Mouse (Mus musculus) intestine, embryonic 15.5 days (tissue): ENCODE data around the gene Hck. TPM values are rescaled to one million over a fixed set of nuclear protein-coding genes. Genes with fewer than 3 reads are reported as not detected.

Experiments
- ATAC-seq: fragments of 200-750 bp; cut with Nextera tagmentation; 2 replicates; pipeline ENCODE4 v1.8.0; 2017; ENCODE audit warnings: moderate TSS enrichment, moderate library complexity
- H3K27ac ChIP-seq: fragments of 300-500 bp; sonication (generic); 2 replicates; pipeline ENCODE4 v1.5.1; 2015; ENCODE audit warnings: mild to moderate bottlenecking, inconsistent platforms
- H3K27me3 ChIP-seq: fragments of 300-500 bp; sonication (generic); replicated peaks from 2 replicates; pipeline ENCODE4 v1.6.1; 2015; ENCODE audit warnings: inconsistent platforms
- H3K36me3 ChIP-seq: fragments of 300-500 bp; sonication (generic); 2 replicates; pipeline ENCODE4 v1.6.1; 2015; ENCODE audit warnings: inconsistent platforms
- H3K4me1 ChIP-seq: fragments of 300-500 bp; sonication (generic); replicated peaks from 2 replicates; pipeline ENCODE4 v1.6.1; 2015; ENCODE audit warnings: inconsistent platforms
- H3K4me2 ChIP-seq: fragments of 300-500 bp; sonication (generic); replicated peaks from 2 replicates; pipeline ENCODE4 v1.6.1; 2015; ENCODE audit warnings: mild to moderate bottlenecking, inconsistent platforms
- H3K4me3 ChIP-seq: fragments of 300-500 bp; sonication (generic); replicated peaks from 2 replicates; pipeline ENCODE4 v1.5.1; 2015; ENCODE audit warnings: inconsistent platforms
- H3K9ac ChIP-seq: fragments of 300-500 bp; sonication (generic); 2 replicates; pipeline ENCODE4 v1.6.1; 2015; ENCODE audit warnings: inconsistent platforms
- H3K9me3 ChIP-seq: fragments of 300-500 bp; sonication (generic); 2 replicates; pipeline ENCODE4 v1.6.1; 2016; ENCODE audit warnings: inconsistent platforms
- WGBS: fragments of 180-500 bp; shearing (Covaris S2); methylation state at CpG from one replicate; pipeline ENCODE4 v1.1.7; 2015; 5-methylcytosine and 5-hydroxymethylcytosine counted together
- polyA plus RNA-seq: library from polyadenylated mRNA; unstranded; fragments of >200 nt; fragmentation: Nextera tagmentation; extraction: Ambion mirVana; gene quantifications from 2 replicates; pipeline ENCODE4 v1.2.1, GENCODE M21; 2015

Hck gene
- polyA plus RNA-seq, 1 experiment from 2014 or later, result 5.7 TPM

DNA sequence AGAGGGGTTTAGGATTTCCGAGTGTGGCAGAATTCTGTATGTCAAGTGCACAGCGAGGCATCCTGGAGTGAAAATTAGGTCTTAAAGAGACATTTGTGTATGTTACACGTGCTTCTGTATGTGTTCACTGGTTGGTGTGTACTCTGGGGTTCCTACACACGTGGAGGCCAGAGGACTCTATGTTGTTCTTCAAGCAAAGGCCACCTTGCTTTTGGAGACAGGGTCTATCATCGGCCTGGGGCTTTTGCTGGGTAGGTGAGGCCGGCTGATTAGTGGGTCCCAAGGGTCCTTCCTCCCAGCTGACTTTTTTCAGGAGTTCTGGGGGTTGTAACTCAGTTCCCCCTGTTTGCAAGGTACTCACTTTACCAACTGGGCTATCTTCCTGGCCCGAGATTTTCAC lies 1.3 kb downstream of the Hck start:
- 71% methylated on average over 7 of the region's 7 CpGs for WGBS
- ATAC-seq, result no peak
- Histone ChIP-seq H3K4me1 (peaks cover 9% of the 10 kb centered on the region; the same call in 1 of the 2 replicates), H3K4me3 (no peak overlapping the region), H3K9me3 (no peaks in the 10 kb centered on the region), H3K4me2 (no peak overlapping the region), H3K9ac (no peak overlapping the region), H3K36me3 (no peaks in the 10 kb centered on the region), H3K27ac (no peak overlapping the region), H3K27me3 (peaks cover 41% of the 10 kb centered on the region)

DNA sequence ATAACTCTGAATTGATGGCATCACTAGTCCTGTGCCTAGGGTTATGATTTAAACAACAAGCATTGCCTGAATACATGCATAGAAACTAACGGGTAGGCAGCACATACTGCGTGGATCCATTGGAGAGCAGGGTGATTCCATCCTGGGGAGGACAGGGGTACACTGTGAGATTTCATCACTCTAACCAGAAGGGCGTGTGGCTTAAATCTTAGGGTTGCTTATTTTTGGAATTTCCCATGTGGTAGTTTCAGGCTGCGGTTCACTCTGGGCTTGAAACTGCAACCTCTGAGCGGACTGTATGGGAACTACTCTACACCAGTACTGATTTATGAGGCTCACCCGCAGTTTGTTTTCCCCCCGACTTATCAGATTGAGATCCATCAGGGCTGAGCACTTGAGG lies 3.0 kb downstream of the Hck start:
- no peak for ATAC-seq
- Histone ChIP-seq H3K4me3 (no peak overlapping the region), H3K27me3 (peaks cover 41% of the 10 kb centered on the region), H3K36me3 (no peaks in the 10 kb centered on the region), H3K9ac (no peak overlapping the region), H3K9me3 (no peaks in the 10 kb centered on the region), H3K4me1 (peaks cover 9% of the 10 kb centered on the region; the same call in 1 of the 2 replicates), H3K27ac (no peak overlapping the region), H3K4me2 (no peak overlapping the region)
- 75% methylated on average over 7 of the region's 7 CpGs for WGBS

DNA sequence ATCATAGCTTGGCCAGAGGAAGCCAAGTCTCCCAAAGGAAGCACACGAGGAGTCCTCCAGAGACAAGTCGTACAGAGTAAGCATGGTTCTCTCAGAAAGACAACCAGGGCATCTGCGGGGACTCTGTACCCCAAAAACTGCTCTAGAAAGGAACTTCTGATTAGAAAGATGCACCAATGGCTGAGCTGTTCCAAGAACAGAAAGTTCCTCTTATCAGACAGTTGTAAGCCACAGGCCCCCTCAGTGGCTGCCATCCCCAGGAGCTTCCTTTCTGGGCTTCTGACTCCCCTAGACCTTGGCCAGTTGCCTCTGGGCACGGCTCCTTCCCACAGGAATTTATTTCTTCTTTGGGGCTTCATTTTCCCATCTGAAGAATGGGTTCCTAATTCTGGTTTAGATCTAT lies 7.4 kb downstream of the Hck start:
- no peak overlapping the region for H3K4me2 ChIP-seq
- WGBS, result 75% methylated on average over 4 of the region's 4 CpGs
- no peak overlapping the region for H3K27ac ChIP-seq
- no peaks in the 10 kb centered on the region for H3K4me1 ChIP-seq
- H3K27me3 ChIP-seq, result peaks cover 10% of the 10 kb centered on the region; the same call in 1 of the 2 replicates
- no peak overlapping the region for H3K4me3 ChIP-seq
- no peaks in the 10 kb centered on the region for H3K9me3 ChIP-seq
- H3K9ac ChIP-seq, result no peak overlapping the region
- ATAC-seq, result no peak
- no peaks in the 10 kb centered on the region for H3K36me3 ChIP-seq

GRCm38 (mm10) chr2:153117051-153117486 lies 8.8 kb downstream of the Hck start:
- H3K9me3 ChIP-seq, result no peaks in the 10 kb centered on the region
- no peak overlapping the region for H3K27ac ChIP-seq
- H3K4me2 ChIP-seq, result no peak overlapping the region
- H3K4me1 ChIP-seq, result no peaks in the 10 kb centered on the region
- H3K27me3 ChIP-seq, result no peaks in the 10 kb centered on the region
- WGBS, result 73% methylated on average over 7 of the region's 7 CpGs
- no peaks in the 10 kb centered on the region for H3K36me3 ChIP-seq
- H3K4me3 ChIP-seq, result no peak overlapping the region
- no peak overlapping the region for H3K9ac ChIP-seq
- ATAC-seq, result no peak

DNA sequence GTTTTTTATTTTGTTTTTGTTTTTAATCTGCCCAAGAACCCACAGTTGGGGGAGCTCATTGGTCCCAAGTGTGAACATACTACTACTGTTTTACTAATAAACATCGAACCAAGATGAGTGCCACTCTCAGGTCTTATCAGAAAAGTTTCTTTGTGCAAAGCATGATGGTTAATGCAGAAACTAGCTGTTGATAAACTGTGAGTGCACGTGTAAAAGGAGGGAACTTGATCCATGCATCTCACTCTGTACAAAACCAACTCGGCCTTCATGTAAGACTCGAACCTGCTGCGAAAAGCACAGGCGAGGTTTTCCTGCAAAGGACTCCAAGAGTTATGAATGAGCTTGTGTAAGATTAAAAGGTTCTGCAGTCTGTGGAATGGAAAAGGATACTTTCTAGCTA lies 11.2 kb downstream of the Hck start:
- H3K4me1 ChIP-seq, result no peaks in the 10 kb centered on the region
- H3K36me3 ChIP-seq, result no peaks in the 10 kb centered on the region
- WGBS, result 90% methylated on average over 6 of the region's 6 CpGs
- H3K4me2 ChIP-seq, result no peak overlapping the region
- no peak overlapping the region for H3K27ac ChIP-seq
- no peak for ATAC-seq
- no peak overlapping the region for H3K4me3 ChIP-seq
- no peaks in the 10 kb centered on the region for H3K9me3 ChIP-seq
- H3K9ac ChIP-seq, result no peak overlapping the region
- no peaks in the 10 kb centered on the region for H3K27me3 ChIP-seq

GRCm38 (mm10) chr2:153120126-153120525 lies 11.9 kb downstream of the Hck start:
- Histone ChIP-seq H3K4me3 (no peak overlapping the region), H3K4me1 (no peaks in the 10 kb centered on the region), H3K27me3 (no peaks in the 10 kb centered on the region), H3K9me3 (no peaks in the 10 kb centered on the region), H3K36me3 (no peaks in the 10 kb centered on the region), H3K9ac (no peak overlapping the region), H3K4me2 (no peak overlapping the region), H3K27ac (no peak overlapping the region)
- ATAC-seq, result no peak
- 69% methylated on average over 8 of the region's 8 CpGs for WGBS

- Histone ChIP-seq H3K4me3 (no peak overlapping the region), H3K4me1 (no peaks in the 10 kb centered on the region), H3K9ac (no peak overlapping the region), H3K27ac (no peak overlapping the region), H3K36me3 (no peaks in the 10 kb centered on the region), H3K4me2 (no peak overlapping the region), H3K27me3 (no peaks in the 10 kb centered on the region), H3K9me3 (no peaks in the 10 kb centered on the region)
- 74% methylated on average over 8 of the region's 8 CpGs for WGBS
- ATAC-seq, result no peak
Measured at GRCm38 (mm10) chr2:153121821-153122615, 13.8 kb downstream of the Hck start.

DNA sequence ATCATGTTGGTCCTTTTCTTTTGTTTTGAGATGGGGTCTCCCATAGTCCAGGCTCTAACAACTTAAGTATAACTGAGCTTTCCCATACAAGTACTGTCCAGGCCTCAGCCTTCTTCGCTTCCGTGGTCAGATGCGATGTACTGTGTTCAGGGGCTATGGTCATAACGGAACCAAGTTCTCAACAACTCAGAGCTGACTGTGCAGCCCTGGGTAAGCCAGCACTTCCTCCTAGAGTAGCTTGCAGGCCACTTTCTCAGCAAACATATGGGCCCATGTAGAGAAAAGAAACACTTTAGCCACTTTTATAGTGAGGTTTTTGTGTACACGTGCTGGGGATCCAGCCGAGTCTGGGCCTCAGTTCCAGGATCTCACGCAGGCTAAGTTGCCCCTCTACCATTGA lies 14.4 kb downstream of the Hck start:
- H3K4me3 ChIP-seq, result no peak overlapping the region
- ATAC-seq, result no peak
- H3K9ac ChIP-seq, result no peak overlapping the region
- H3K9me3 ChIP-seq, result no peaks in the 10 kb centered on the region
- no peak overlapping the region for H3K27ac ChIP-seq
- H3K36me3 ChIP-seq, result no peaks in the 10 kb centered on the region
- no peaks in the 10 kb centered on the region for H3K4me1 ChIP-seq
- no peak overlapping the region for H3K4me2 ChIP-seq
- H3K27me3 ChIP-seq, result no peaks in the 10 kb centered on the region
- WGBS, result 84% methylated on average over 7 of the region's 7 CpGs

DNA sequence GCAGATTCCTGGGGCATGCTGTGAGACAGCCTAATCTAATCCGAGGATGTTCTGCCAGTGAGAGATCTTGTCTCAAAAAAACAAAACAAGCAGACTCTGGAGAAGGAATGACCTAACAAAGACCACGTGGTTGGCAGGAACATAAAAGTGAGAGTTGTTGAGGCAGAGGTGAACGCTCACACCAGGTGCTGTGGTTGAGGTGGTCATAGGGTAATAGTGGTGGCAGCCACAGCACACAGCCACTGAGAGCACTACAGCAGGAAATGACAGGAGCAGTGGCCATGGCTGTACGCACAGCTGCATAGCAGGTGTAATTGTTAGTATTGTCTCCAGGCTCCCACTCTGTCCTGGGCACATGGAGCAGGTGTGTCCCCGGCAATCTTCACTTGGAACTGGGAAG lies 17.6 kb downstream of the Hck start:
- no peaks in the 10 kb centered on the region for H3K9me3 ChIP-seq
- H3K4me3 ChIP-seq, result no peak overlapping the region
- H3K4me2 ChIP-seq, result no peak overlapping the region
- WGBS, result 46% methylated on average over 5 of the region's 5 CpGs
- H3K36me3 ChIP-seq, result no peaks in the 10 kb centered on the region
- no peaks in the 10 kb centered on the region for H3K4me1 ChIP-seq
- H3K27me3 ChIP-seq, result no peaks in the 10 kb centered on the region
- ATAC-seq, result no peak
- H3K27ac ChIP-seq, result no peak overlapping the region
- H3K9ac ChIP-seq, result no peak overlapping the region

GRCm38 (mm10) chr2:153131019-153131418 lies 22.8 kb downstream of the Hck start:
- H3K4me3 ChIP-seq, result no peak overlapping the region
- H3K36me3 ChIP-seq, result no peaks in the 10 kb centered on the region
- H3K27ac ChIP-seq, result no peak overlapping the region
- H3K27me3 ChIP-seq, result no peaks in the 10 kb centered on the region
- WGBS, result 19% methylated on average over 6 of the region's 6 CpGs
- ATAC-seq, result no peak
- no peak overlapping the region for H3K4me2 ChIP-seq
- no peaks in the 10 kb centered on the region for H3K4me1 ChIP-seq
- no peaks in the 10 kb centered on the region for H3K9me3 ChIP-seq
- H3K9ac ChIP-seq, result no peak overlapping the region

DNA sequence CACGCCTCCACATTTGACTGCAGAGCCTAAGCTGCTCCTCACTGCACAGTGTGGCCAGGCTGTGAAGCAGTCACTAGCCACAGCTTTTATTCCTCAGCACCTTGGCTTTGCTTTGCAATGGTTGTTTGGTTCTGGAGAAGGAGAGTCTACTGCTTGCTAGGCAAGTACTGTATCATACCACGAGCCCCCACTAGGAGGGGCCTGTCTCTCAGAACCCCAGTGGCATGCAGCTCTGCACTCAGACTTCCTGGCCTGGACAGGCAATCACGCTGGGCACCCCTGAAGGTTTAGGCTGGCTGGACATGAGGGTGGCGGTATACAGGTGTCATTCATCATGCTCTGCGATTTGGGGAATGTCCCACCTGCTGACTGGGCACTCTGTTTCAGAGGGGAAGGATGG lies 26.0 kb downstream of the Hck start:
- no peaks in the 10 kb centered on the region for H3K27me3 ChIP-seq
- 34% methylated on average over 5 of the region's 5 CpGs for WGBS
- ATAC-seq, result 0 out of 2 replicates have a peak, but pooled peaks have one; percentile 56
- H3K4me2 ChIP-seq, result no peak overlapping the region
- no peaks in the 10 kb centered on the region for H3K9me3 ChIP-seq
- no peak overlapping the region for H3K4me3 ChIP-seq
- H3K4me1 ChIP-seq, result no peaks in the 10 kb centered on the region
- H3K9ac ChIP-seq, result no peak overlapping the region
- H3K27ac ChIP-seq, result no peak overlapping the region
- no peaks in the 10 kb centered on the region for H3K36me3 ChIP-seq

DNA sequence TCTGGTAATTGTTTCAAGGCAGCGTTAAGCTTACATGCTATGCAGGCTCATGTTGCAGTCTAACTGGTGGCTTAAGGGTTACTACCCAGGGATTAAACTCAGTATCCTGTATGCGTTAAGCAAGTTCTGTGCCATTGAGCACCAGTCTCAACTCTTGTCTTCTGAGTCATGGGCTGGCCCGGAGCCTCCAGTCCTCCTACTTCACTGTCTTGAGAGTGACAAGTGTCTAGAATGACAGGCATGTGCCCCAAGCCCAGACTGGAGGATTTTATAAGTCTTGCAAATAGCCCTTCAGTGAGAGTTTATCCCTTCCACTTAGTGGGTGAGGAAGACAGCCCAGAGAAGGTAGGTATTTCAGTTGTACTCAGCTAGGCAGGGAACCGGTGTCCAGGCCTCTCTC lies 27.9 kb downstream of the Hck start:
- Histone ChIP-seq H3K4me1 (no peaks in the 10 kb centered on the region), H3K9ac (no peak overlapping the region), H3K4me3 (no peak overlapping the region), H3K27ac (no peak overlapping the region), H3K36me3 (no peaks in the 10 kb centered on the region), H3K27me3 (no peaks in the 10 kb centered on the region), H3K4me2 (no peak overlapping the region), H3K9me3 (no peaks in the 10 kb centered on the region)
- WGBS, result 71% methylated on average over 4 of the region's 4 CpGs
- no peak for ATAC-seq

DNA sequence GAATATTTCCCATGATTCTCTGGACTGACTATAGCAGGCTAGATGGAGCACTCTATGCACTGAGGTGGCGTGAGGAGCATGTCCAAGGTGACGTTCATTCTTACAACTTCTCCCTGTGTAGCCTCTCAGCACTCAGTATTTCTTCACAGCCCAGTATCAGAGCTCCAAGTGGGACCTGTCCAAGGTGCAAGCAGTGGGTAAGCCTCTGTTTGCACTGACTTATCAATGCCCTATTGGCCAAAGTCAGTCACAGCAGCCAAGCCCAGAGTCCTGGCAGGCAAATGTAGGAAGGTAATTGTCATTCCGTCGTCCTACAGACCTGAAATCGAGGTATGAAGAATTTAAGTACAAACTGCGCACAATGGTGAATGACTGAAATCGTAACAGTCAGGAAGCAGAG lies 30.9 kb downstream of the Hck start:
- H3K36me3 ChIP-seq, result no peaks in the 10 kb centered on the region
- H3K4me3 ChIP-seq, result no peak overlapping the region
- H3K9ac ChIP-seq, result no peak overlapping the region
- no peak overlapping the region for H3K27ac ChIP-seq
- no peak overlapping the region for H3K4me2 ChIP-seq
- WGBS, result 78% methylated on average over 7 of the region's 7 CpGs
- no peaks in the 10 kb centered on the region for H3K27me3 ChIP-seq
- H3K9me3 ChIP-seq, result no peaks in the 10 kb centered on the region
- ATAC-seq, result no peak
- H3K4me1 ChIP-seq, result no peaks in the 10 kb centered on the region
